Mouse (Mus musculus) hindbrain, embryonic 16.5 days (tissue): ENCODE measurements around the gene Katnal1. TPM values are rescaled to one million over a fixed set of nuclear protein-coding genes. Genes with fewer than 3 reads are reported as not detected.

Source experiments
- ATAC-seq: fragments of 200-750 bp; cut with Nextera tagmentation; 2 replicates; pipeline ENCODE4 v1.8.0; 2017; ENCODE audit warnings: moderate TSS enrichment, moderate library complexity
- H3K27ac ChIP-seq: fragments of 300-500 bp; sonication (generic); 2 replicates; pipeline ENCODE4 v1.5.1; 2014; ENCODE audit warnings: low read depth, mild to moderate bottlenecking, control low read depth, low read length, moderate library complexity
- H3K27me3 ChIP-seq: fragments of 300-500 bp; sonication (generic); replicated peaks from 2 replicates; pipeline ENCODE4 v1.6.1; 2014; ENCODE audit warnings: low read length; ENCODE audit not compliant: control insufficient read depth, insufficient read depth
- H3K36me3 ChIP-seq: fragments of 300-500 bp; sonication (generic); 2 replicates; pipeline ENCODE4 v1.6.1; 2014; ENCODE audit warnings: mild to moderate bottlenecking, low read length, moderate library complexity, mixed read lengths; ENCODE audit not compliant: control insufficient read depth, insufficient read depth
- H3K4me1 ChIP-seq: fragments of 300-500 bp; sonication (generic); 2 replicates; pipeline ENCODE4 v1.6.1; 2014; ENCODE audit warnings: low read depth, low read length; ENCODE audit not compliant: control insufficient read depth, insufficient read depth
- H3K4me2 ChIP-seq: fragments of 300-500 bp; sonication (generic); 2 replicates; pipeline ENCODE4 v1.6.1; 2014; ENCODE audit warnings: mild to moderate bottlenecking, low read length, control low read depth, moderate library complexity
- H3K4me3 ChIP-seq: fragments of 300-500 bp; sonication (generic); 2 replicates; pipeline ENCODE4 v1.5.1; 2014; ENCODE audit warnings: mild to moderate bottlenecking, low read length, control low read depth, moderate library complexity
- H3K9ac ChIP-seq: fragments of 300-500 bp; sonication (generic); 2 replicates; pipeline ENCODE4 v1.6.1; 2014; ENCODE audit warnings: low read depth, mild to moderate bottlenecking, control low read depth, low read length, moderate library complexity
- H3K9me3 ChIP-seq: fragments of 300-500 bp; sonication (generic); 2 replicates; pipeline ENCODE4 v1.6.1; 2014; ENCODE audit warnings: mild to moderate bottlenecking, low read length, moderate library complexity; ENCODE audit not compliant: control insufficient read depth
- WGBS: fragments of 180-500 bp; shearing (Covaris S2); extraction: QIAGEN DNeasy Blood & Tissue Kit; methylation state at CpG from one replicate; pipeline ENCODE4 v1.1.7; 2014; 5-methylcytosine and 5-hydroxymethylcytosine counted together
- polyA plus RNA-seq: library from polyadenylated mRNA; unstranded; fragments of >200 nt; fragmentation: Nextera tagmentation; extraction: Ambion mirVana; gene quantifications from 2 replicates; pipeline ENCODE4 v1.2.1, GENCODE M21; 2015

Gene Katnal1
- polyA plus RNA-seq, 1 experiment from 2014 or later, result 41.3 TPM

GRCm38 (mm10) chr5:148924051-148924450 lies 5.1 kb downstream of the Katnal1 start:
- no peak overlapping the region for H3K27ac ChIP-seq
- peaks cover 3% of the 10 kb centered on the region; the same call in 1 of the 2 replicates for H3K4me1 ChIP-seq
- H3K4me2 ChIP-seq, result no peak overlapping the region
- no peak overlapping the region for H3K4me3 ChIP-seq
- H3K9ac ChIP-seq, result no peak overlapping the region
- H3K36me3 ChIP-seq, result peaks cover 4% of the 10 kb centered on the region
- no peaks in the 10 kb centered on the region for H3K27me3 ChIP-seq
- H3K9me3 ChIP-seq, result no peaks in the 10 kb centered on the region
- WGBS, result 89% methylated on average over 9 of the region's 9 CpGs
- ATAC-seq, result no peak

GRCm38 (mm10) chr5:148923408-148923807 lies 5.7 kb downstream of the Katnal1 start:
- peaks cover 2% of the 10 kb centered on the region; the same call in 1 of the 2 replicates for H3K4me1 ChIP-seq
- no peaks in the 10 kb centered on the region for H3K27me3 ChIP-seq
- H3K4me3 ChIP-seq, result no peak overlapping the region
- no peak overlapping the region for H3K4me2 ChIP-seq
- H3K9me3 ChIP-seq, result no peaks in the 10 kb centered on the region
- H3K27ac ChIP-seq, result no peak overlapping the region
- no peak overlapping the region for H3K9ac ChIP-seq
- no peak for ATAC-seq
- 73% methylated on average over 10 of the region's 10 CpGs for WGBS
- H3K36me3 ChIP-seq, result peaks cover 5% of the 10 kb centered on the region

GRCm38 (mm10) chr5:148922773-148923172 lies 6.3 kb downstream of the Katnal1 start:
- Histone ChIP-seq H3K4me2 (no peak overlapping the region), H3K27me3 (no peaks in the 10 kb centered on the region), H3K27ac (no peak overlapping the region), H3K9me3 (no peaks in the 10 kb centered on the region), H3K4me1 (peaks cover 2% of the 10 kb centered on the region; the same call in 1 of the 2 replicates), H3K9ac (no peak overlapping the region), H3K4me3 (no peak overlapping the region), H3K36me3 (peaks cover 9% of the 10 kb centered on the region)
- no peak for ATAC-seq
- 91% methylated on average over 5 of the region's 5 CpGs for WGBS

GRCm38 (mm10) chr5:148918049-148918448 lies 11.1 kb downstream of the Katnal1 start:
- no peak overlapping the region for H3K4me3 ChIP-seq
- H3K36me3 ChIP-seq, result peaks cover 20% of the 10 kb centered on the region
- no peak for ATAC-seq
- H3K9me3 ChIP-seq, result no peaks in the 10 kb centered on the region
- 71% methylated on average over 5 of the region's 5 CpGs for WGBS
- no peak overlapping the region for H3K27ac ChIP-seq
- H3K4me2 ChIP-seq, result no peak overlapping the region
- H3K27me3 ChIP-seq, result no peaks in the 10 kb centered on the region
- H3K4me1 ChIP-seq, result no peaks in the 10 kb centered on the region
- no peak overlapping the region for H3K9ac ChIP-seq

GRCm38 (mm10) chr5:148916775-148917174 lies 12.3 kb downstream of the Katnal1 start:
- ATAC-seq, result no peak
- 84% methylated on average over 6 of the region's 6 CpGs for WGBS
- Histone ChIP-seq H3K4me3 (no peak overlapping the region), H3K9me3 (no peaks in the 10 kb centered on the region), H3K36me3 (peaks cover 20% of the 10 kb centered on the region), H3K27me3 (no peaks in the 10 kb centered on the region), H3K27ac (no peak overlapping the region), H3K9ac (no peak overlapping the region), H3K4me1 (no peaks in the 10 kb centered on the region), H3K4me2 (no peak overlapping the region)

- H3K9me3 ChIP-seq, result no peaks in the 10 kb centered on the region
- no peak overlapping the region for H3K9ac ChIP-seq
- H3K27me3 ChIP-seq, result no peaks in the 10 kb centered on the region
- no peak overlapping the region for H3K4me3 ChIP-seq
- H3K4me1 ChIP-seq, result peaks cover 15% of the 10 kb centered on the region
- no peak for ATAC-seq
- H3K4me2 ChIP-seq, result no peak overlapping the region
- no peak overlapping the region for H3K27ac ChIP-seq
- H3K36me3 ChIP-seq, result peaks cover 8% of the 10 kb centered on the region; the same call in 1 of the 2 replicates
- WGBS, result 63% methylated on average over 3 of the region's 3 CpGs
Measured at GRCm38 (mm10) chr5:148912262-148912661, 16.9 kb downstream of the Katnal1 start.

- H3K9ac ChIP-seq, result no peak overlapping the region
Measured at GRCm38 (mm10) chr5:148910066-148910465, 19.1 kb downstream of the Katnal1 start.

GRCm38 (mm10) chr5:148909402-148909801 lies 19.7 kb downstream of the Katnal1 start:
- Histone ChIP-seq H3K27ac (no peak overlapping the region), H3K36me3 (peaks cover 5% of the 10 kb centered on the region; the same call in 1 of the 2 replicates), H3K4me3 (no peak overlapping the region), H3K9ac (no peak overlapping the region), H3K4me1 (peaks cover 15% of the 10 kb centered on the region), H3K9me3 (no peaks in the 10 kb centered on the region), H3K4me2 (no peak overlapping the region), H3K27me3 (no peaks in the 10 kb centered on the region)
- 25% methylated on average over 6 of the region's 6 CpGs for WGBS
- ATAC-seq, result peak; percentile 18; the same call in 1 of the 2 replicates

More at GRCm38 (mm10) chr5:148910066-148910465, 19.1 kb downstream of the Katnal1 start:
- 94% methylated on average over 4 of the region's 4 CpGs for WGBS
- Histone ChIP-seq H3K9me3 (no peaks in the 10 kb centered on the region), H3K4me1 (peaks cover 15% of the 10 kb centered on the region), H3K4me3 (no peak overlapping the region), H3K36me3 (peaks cover 5% of the 10 kb centered on the region; the same call in 1 of the 2 replicates), H3K4me2 (no peak overlapping the region), H3K27ac (no peak overlapping the region), H3K27me3 (no peaks in the 10 kb centered on the region)
- no peak for ATAC-seq

- 16% methylated on average over 7 of the region's 7 CpGs for WGBS
- no peaks in the 10 kb centered on the region for H3K9me3 ChIP-seq
- no peak overlapping the region for H3K9ac ChIP-seq
- no peaks in the 10 kb centered on the region for H3K27me3 ChIP-seq
- H3K36me3 ChIP-seq, result peaks cover 6% of the 10 kb centered on the region
- peak overlapping the region; percentile 9 for H3K27ac ChIP-seq
- H3K4me3 ChIP-seq, result no peak overlapping the region
- no peak overlapping the region for H3K4me2 ChIP-seq
- peak; percentile 51 for ATAC-seq
- H3K4me1 ChIP-seq, result peaks cover 15% of the 10 kb centered on the region
Measured at GRCm38 (mm10) chr5:148909057-148909395, 20.1 kb downstream of the Katnal1 start.
